In genomic region chr5:140762540-140762939, GRCm38 (mm10) we compare ENCODE assay signal across 27 mouse cellular contexts. TPM values are rescaled to one million over a fixed set of nuclear protein-coding genes. Genes with fewer than 3 reads are reported as not detected.
DNase-seq lines count a peak whose midpoint lies in the region; ATAC-seq and TF ChIP-seq lines count a peak whose summit lies in the region.
"Had no signal": no experiment of that assay in that cellular context is flagged by ENCODE, and none has a peak within 500 bp of the region (broad histone marks: within the 10 kb centered on the region; RNA-seq: fewer than 3 reads in every experiment).

No protein-coding gene starts in this region.

- peaks cover 36% of the 10 kb centered on the region; the same call in 1 of the 2 replicates for H3K4me1 ChIP-seq in spleen, adult 2 months (ENCODE audit: control insufficient read depth, insufficient read depth, insufficient read length)
- peaks cover 1% of the 10 kb centered on the region for H3K4me1 ChIP-seq in forebrain, embryonic 16.5 days (replicated peaks; ENCODE audit: control insufficient read depth, insufficient read depth, low read length)

- intact Hi-C loops in gastrocnemius, adult 2 months (cut with DNase I) = no loop called here

- WGBS in spleen, adult 2 months = 77% methylated on average over 4 of the region's 4 CpGs
- 94% methylated on average over 4 of the region's 4 CpGs for WGBS in macrophage (ENCODE audit: missing documents)
- whole genome bisulfite sequencing in forebrain, embryonic 16.5 days = 89% methylated on average over 4 of the region's 4 CpGs

- no peak for ATAC-seq in forebrain, embryonic 16.5 days
- ATAC-seq: forebrain, embryonic 15.5 days; hindbrain, postnatal 0 days; liver, embryonic 12.5 days; midbrain, embryonic 16.5 days had no signal

- H3K9me3 ChIP-seq in forebrain, embryonic 16.5 days (ENCODE audit: control insufficient read depth, low read length) = no peaks in the 10 kb centered on the region
- H3K9me3 ChIP-seq: embryonic facial prominence, embryonic 12.5 days; forebrain, embryonic 15.5 days; hindbrain, embryonic 12.5 days; kidney, embryonic 15.5 days; limb, embryonic 13.5 days; liver, embryonic 12.5 days; midbrain, embryonic 10.5 days; neural tube, embryonic 12.5 days; stomach, embryonic 15.5 days had no signal

- no peaks in the 10 kb centered on the region for H3K27me3 ChIP-seq in spleen, adult 2 months (ENCODE audit: control insufficient read depth, insufficient read depth, low read length)
- no peaks in the 10 kb centered on the region for H3K27me3 ChIP-seq in forebrain, embryonic 16.5 days (replicated peaks; ENCODE audit: control insufficient read depth, insufficient read depth, low read length)
- H3K27me3 ChIP-seq: embryonic facial prominence, embryonic 12.5 days; forebrain, embryonic 15.5 days; hindbrain, embryonic 12.5 days; kidney, embryonic 15.5 days; limb, embryonic 13.5 days; liver, embryonic 12.5 days; neural tube, embryonic 12.5 days; stomach, embryonic 15.5 days had no signal

- no peak for TF ChIP-seq POLR2A in spleen, adult 2 months (IDR thresholded peaks at IDR 0.05; ENCODE audit: low read depth, low read length)

- no peak overlapping the region for H3K9ac ChIP-seq in forebrain, embryonic 16.5 days (replicated peaks; ENCODE audit: low read depth, low read length)
- H3K9ac ChIP-seq: embryonic facial prominence, embryonic 12.5 days; forebrain, embryonic 15.5 days; kidney, embryonic 15.5 days; limb, embryonic 13.5 days; liver, embryonic 12.5 days; neural tube, embryonic 12.5 days; stomach, embryonic 15.5 days had no signal

- peaks cover 78% of the 10 kb centered on the region for H3K79me2 ChIP-seq in macrophage (ENCODE audit: inconsistent target)

- H3K4me2 ChIP-seq in forebrain, embryonic 16.5 days (ENCODE audit: low read length) = no peak overlapping the region
- H3K4me2 ChIP-seq: embryonic facial prominence, embryonic 12.5 days; forebrain, embryonic 15.5 days; hindbrain, embryonic 12.5 days; kidney, embryonic 15.5 days; limb, embryonic 13.5 days; liver, embryonic 12.5 days; neural tube, embryonic 12.5 days; stomach, embryonic 15.5 days had no signal

- peaks cover 7% of the 10 kb centered on the region for H3K36me3 ChIP-seq in spleen, adult 2 months (ENCODE audit: control insufficient read depth, insufficient read depth, low read length)
- peaks cover 45% of the 10 kb centered on the region for H3K36me3 ChIP-seq in macrophage (ENCODE audit: inconsistent target)
- H3K36me3 ChIP-seq in forebrain, embryonic 16.5 days (ENCODE audit: control insufficient read depth, insufficient read depth) = peaks cover 16% of the 10 kb centered on the region; the same call in 1 of the 2 replicates

- peak overlapping the region; percentile 8; the same call in 1 of the 2 replicates for H3K27ac ChIP-seq in gastrocnemius, adult 2 months
- H3K27ac ChIP-seq in spleen, adult 2 months (ENCODE audit: insufficient read depth, low read length) = peak overlapping the region; percentile 40; the same call in 1 of the 2 replicates
- peak overlapping the region; percentile 100 for H3K27ac ChIP-seq in macrophage
- no peak overlapping the region for H3K27ac ChIP-seq in forebrain, embryonic 16.5 days (ENCODE audit: low read length)
- H3K27ac ChIP-seq: embryonic facial prominence, embryonic 12.5 days; forebrain, embryonic 15.5 days; hindbrain, embryonic 12.5 days; hindbrain, postnatal 0 days; kidney, embryonic 15.5 days; limb, embryonic 13.5 days; liver, embryonic 12.5 days; midbrain, embryonic 10.5 days; neural tube, embryonic 12.5 days; stomach, embryonic 15.5 days had no signal

- no peak for DNase-seq in gastrocnemius, adult 2 months
- DNase-seq in gastrocnemius, postnatal 25 days = no peak
- no peak for DNase-seq in spleen, adult 2 months (ENCODE audit: low read depth in 1 of 2, low spot score in 2 of 2)
- DNase-seq in spleen, postnatal 36 days (ENCODE audit: low spot score in 2 of 2) = no peak
- DNase-seq in urinary bladder, postnatal 10 days (ENCODE audit: low spot score) = no peak
- DNase-seq: adrenal gland, adult 2 months; adrenal gland, postnatal 36 days; cerebellum, adult 9-10 months; embryo, embryonic 11 days; gastrocnemius, postnatal 10 days; kidney, adult 11 months; kidney, postnatal 25 days; lung, adult 2 months; lung, postnatal 14 days had no signal

- TF ChIP-seq CTCF in gastrocnemius, adult 2 months (IDR thresholded peaks at IDR 0.05) = no peak
- no peak for TF ChIP-seq CTCF in spleen, adult 2 months (IDR thresholded peaks at IDR 0.05; ENCODE audit: extremely low read depth, insufficient read depth, insufficient read length, insufficient replicate concordance)

- no peak overlapping the region for H3K4me3 ChIP-seq in gastrocnemius, adult 2 months
- H3K4me3 ChIP-seq in spleen, adult 2 months (ENCODE audit: extremely low read depth, insufficient read depth, insufficient read length) = no peak overlapping the region
- H3K4me3 ChIP-seq in macrophage (ENCODE audit: inconsistent target) = no peak overlapping the region
- H3K4me3 ChIP-seq in forebrain, embryonic 16.5 days (replicated peaks; ENCODE audit: low read length) = no peak overlapping the region
- H3K4me3 ChIP-seq: embryonic facial prominence, embryonic 12.5 days; forebrain, embryonic 15.5 days; hindbrain, embryonic 12.5 days; kidney, embryonic 15.5 days; limb, embryonic 13.5 days; liver, embryonic 12.5 days; midbrain, embryonic 10.5 days; neural tube, embryonic 12.5 days; stomach, embryonic 15.5 days had no signal

RNA-seq across cellular contexts. Expression of gene Amz1, which starts 38.6 kb away (rescaled TPM):
- under 1 TPM in 1 of 2 experiments, not detected in 1; 0.17 TPM for total RNA-seq in gastrocnemius, adult 2 months (2021)
- under 1 TPM in 1 of 2 experiments, not detected in 1; 0.29 TPM for total RNA-seq in gastrocnemius, postnatal 25 days (2021)
- 17.6 and 19.1 TPM in 2 replicates for polyA plus RNA-seq in spleen, adult 2 months (2012; rRNA removed)
- total RNA-seq in macrophage (2018; cell fraction: chromatin; rRNA removed) = 100 to 1,000 TPM in 3 of 26 experiments, 10 to 100 TPM in 18, 1 to 10 TPM in 5; 7.1 to 116 (median 24.0) TPM
- total RNA-seq in macrophage (2018; cell fraction: cytosol; rRNA removed) = 10 to 100 TPM in 13 of 26 experiments, 1 to 10 TPM in 13; 2.6 to 36.5 (median 11.7) TPM
- 100 to 1,000 TPM in 2 of 26 experiments, 10 to 100 TPM in 18, 1 to 10 TPM in 6; 5.8 to 126 (median 25.2) TPM for total RNA-seq in macrophage (2018; cell fraction: nucleus; rRNA removed)
- polyA plus RNA-seq in macrophage (2018) = 10.9 to 24.7 TPM (median 13.4 TPM) in 3 replicates
- polyA plus RNA-seq in forebrain, embryonic 16.5 days (2015; fragmentation: Nextera tagmentation; extraction: Ambion mirVana) = 5.6 and 7.4 TPM in 2 replicates

RNA-seq across cellular contexts. Expression of gene Brat1, which starts 57.7 kb away (rescaled TPM):
- 1 to 10 TPM; 4.9 to 5.5 TPM for total RNA-seq in gastrocnemius, adult 2 months (2021)
- 1 to 10 TPM; 4.8 to 5.8 TPM for total RNA-seq in gastrocnemius, postnatal 25 days (2021)
- 28.3 and 40.5 TPM in 2 replicates for polyA plus RNA-seq in spleen, adult 2 months (2012; rRNA removed)
- total RNA-seq in macrophage (2018; cell fraction: chromatin; rRNA removed) = 10 to 100 TPM in 17 of 26 experiments, 1 to 10 TPM in 9; 3.5 to 33.9 (median 16.1) TPM
- 10 to 100 TPM in 15 of 26 experiments, 1 to 10 TPM in 11; 3.5 to 13.9 (median 10.4) TPM for total RNA-seq in macrophage (2018; cell fraction: cytosol; rRNA removed)
- 10 to 100 TPM in 15 of 26 experiments, 1 to 10 TPM in 11; 5.1 to 27.5 (median 13.2) TPM for total RNA-seq in macrophage (2018; cell fraction: nucleus; rRNA removed)
- polyA plus RNA-seq in macrophage (2018) = 5.1 to 13.0 TPM (median 10.3 TPM) in 3 replicates
- 28.0 and 28.4 TPM in 2 replicates for polyA plus RNA-seq in forebrain, embryonic 16.5 days (2015; fragmentation: Nextera tagmentation; extraction: Ambion mirVana)
